Mouse (Mus musculus): ENCODE measurements around the gene Osbpl10. TPM values are rescaled to one million over a fixed set of nuclear protein-coding genes. Genes with fewer than 3 reads are reported as not detected.
A peak's percentile ranks its signal among the peaks of the same experiment; 100 is the strongest.

Osbpl10 gene
- polyA plus RNA-seq, 1 experiment from 2014 or later = 3.6 TPM

GRCm38 (mm10) chr9:115048861-115049260 lies 70.5 kb downstream of the Osbpl10 start:
- Histone ChIP-seq H3K4me3 (replicated peaks) (no peak overlapping the region), H3K4me1 (replicated peaks) (peaks cover 20% of the 10 kb centered on the region), H3K9ac (replicated peaks) (no peak overlapping the region), H3K27me3 (no peaks in the 10 kb centered on the region), H3K27ac (no peak overlapping the region), H3K9me3 (no peaks in the 10 kb centered on the region), H3K36me3 (no peaks in the 10 kb centered on the region), H3K4me2 (no peak overlapping the region)
- ATAC-seq (ENCODE audit: insufficient number of reproducible peaks, insufficient read depth, low FRiP score, low TSS enrichment, low read depth) = no peak
- 65% methylated on average over 7 of the region's 7 CpGs for WGBS

DNA sequence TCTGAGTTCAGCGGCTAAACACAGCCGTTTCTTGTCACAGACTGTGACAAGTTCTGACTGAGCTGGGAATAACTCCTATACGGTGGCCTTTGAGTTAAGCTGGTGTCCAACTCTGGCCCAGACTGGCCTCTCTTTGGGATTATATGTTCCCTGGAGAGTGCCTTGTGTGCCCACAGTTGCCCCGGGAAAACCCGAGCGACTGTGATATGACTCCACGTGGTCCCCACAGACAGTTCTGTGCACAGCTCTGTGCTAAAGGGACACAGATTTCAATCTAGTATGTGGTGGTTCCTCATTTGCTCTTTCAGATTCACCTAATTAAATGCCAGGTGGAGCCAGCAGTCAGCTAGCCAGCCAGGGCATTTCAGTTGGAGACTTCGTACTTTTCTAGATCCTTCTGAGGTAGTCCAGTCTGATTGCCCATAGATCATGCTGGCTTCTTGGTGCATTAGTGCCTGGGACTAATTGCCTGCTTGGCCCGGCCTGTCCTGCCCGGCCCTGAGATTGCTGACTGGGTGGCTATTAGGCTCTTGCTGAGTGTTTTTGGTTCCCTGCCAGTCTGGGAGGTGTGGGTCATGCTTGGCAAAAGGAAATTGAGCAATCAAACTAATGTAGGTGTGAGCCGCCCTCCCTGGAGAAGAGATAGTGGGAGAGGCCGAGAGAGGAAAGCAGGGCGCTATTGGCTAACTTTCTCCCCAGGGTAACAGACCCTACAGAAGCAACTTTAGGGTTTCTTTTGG lies 71.8 kb downstream of the Osbpl10 start:
- H3K36me3 ChIP-seq = no peaks in the 10 kb centered on the region
- peaks cover 20% of the 10 kb centered on the region for H3K4me1 ChIP-seq (replicated peaks)
- WGBS = 69% methylated on average over 13 of the region's 13 CpGs
- H3K4me3 ChIP-seq (replicated peaks) = no peak overlapping the region
- H3K27me3 ChIP-seq = no peaks in the 10 kb centered on the region
- no peak overlapping the region; the same call in 1 of the 2 replicates for H3K9ac ChIP-seq (replicated peaks)
- no peak for ATAC-seq (ENCODE audit: insufficient number of reproducible peaks, insufficient read depth, low FRiP score, low TSS enrichment, low read depth)
- H3K27ac ChIP-seq = no peak overlapping the region
- no peak overlapping the region for H3K4me2 ChIP-seq
- no peaks in the 10 kb centered on the region for H3K9me3 ChIP-seq

DNA sequence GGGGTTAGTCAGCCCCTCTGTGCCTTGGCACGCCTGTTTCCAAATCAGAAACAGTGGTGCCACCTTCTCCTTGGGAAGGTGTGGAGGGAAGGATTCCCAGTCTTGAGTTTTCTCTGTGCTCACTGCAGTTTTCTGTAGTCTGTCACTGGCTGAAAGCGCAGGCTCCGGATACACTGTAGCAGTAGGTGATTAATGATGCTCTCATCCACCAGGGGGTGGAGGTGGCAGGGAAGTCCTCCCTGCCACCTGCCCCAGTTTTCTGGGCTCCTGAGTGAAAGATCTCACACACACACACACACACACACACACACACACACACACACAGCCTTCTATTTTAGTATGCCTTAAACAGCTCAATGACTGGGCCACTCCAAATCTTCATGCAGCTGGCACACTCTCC lies 73.6 kb downstream of the Osbpl10 start:
- H3K9me3 ChIP-seq = no peaks in the 10 kb centered on the region
- WGBS = 65% methylated on average over 3 of the region's 3 CpGs
- no peaks in the 10 kb centered on the region for H3K36me3 ChIP-seq
- H3K4me1 ChIP-seq (replicated peaks) = peaks cover 11% of the 10 kb centered on the region; the same call in 1 of the 2 replicates
- no peak overlapping the region for H3K4me2 ChIP-seq
- H3K27me3 ChIP-seq = no peaks in the 10 kb centered on the region
- H3K4me3 ChIP-seq (replicated peaks) = no peak overlapping the region
- no peak for ATAC-seq (ENCODE audit: insufficient number of reproducible peaks, insufficient read depth, low FRiP score, low TSS enrichment, low read depth)
- no peak overlapping the region for H3K27ac ChIP-seq
- H3K9ac ChIP-seq (replicated peaks) = no peak overlapping the region

GRCm38 (mm10) chr9:115053779-115054178 lies 75.4 kb downstream of the Osbpl10 start:
- H3K4me3 ChIP-seq (replicated peaks) = no peak overlapping the region
- ATAC-seq (ENCODE audit: insufficient number of reproducible peaks, insufficient read depth, low FRiP score, low TSS enrichment, low read depth) = no peak
- H3K9ac ChIP-seq (replicated peaks) = no peak overlapping the region
- no peaks in the 10 kb centered on the region for H3K27me3 ChIP-seq
- H3K4me2 ChIP-seq = no peak overlapping the region
- 96% methylated on average over 14 of the region's 14 CpGs for WGBS
- peaks cover 3% of the 10 kb centered on the region; the same call in 1 of the 2 replicates for H3K9me3 ChIP-seq
- no peaks in the 10 kb centered on the region for H3K36me3 ChIP-seq
- H3K4me1 ChIP-seq (replicated peaks) = peaks cover 14% of the 10 kb centered on the region; the same call in 1 of the 2 replicates
- no peak overlapping the region for H3K27ac ChIP-seq

- 86% methylated on average over 8 of the region's 8 CpGs for WGBS
- H3K9ac ChIP-seq (replicated peaks) = no peak overlapping the region
- H3K27ac ChIP-seq = no peak overlapping the region
- H3K27me3 ChIP-seq = no peaks in the 10 kb centered on the region
- no peak overlapping the region for H3K4me2 ChIP-seq
- no peaks in the 10 kb centered on the region for H3K36me3 ChIP-seq
- peaks cover 3% of the 10 kb centered on the region; the same call in 1 of the 2 replicates for H3K9me3 ChIP-seq
- ATAC-seq (ENCODE audit: insufficient number of reproducible peaks, insufficient read depth, low FRiP score, low TSS enrichment, low read depth) = no peak
- no peak overlapping the region for H3K4me3 ChIP-seq (replicated peaks)
- peaks cover 10% of the 10 kb centered on the region; the same call in 1 of the 2 replicates for H3K4me1 ChIP-seq (replicated peaks)
These were observed 76.9 kb downstream of the Osbpl10 start for GRCm38 (mm10) chr9:115055041-115055830.

GRCm38 (mm10) chr9:115058806-115059205 lies 80.4 kb downstream of the Osbpl10 start:
- no peaks in the 10 kb centered on the region for H3K27me3 ChIP-seq
- no peak overlapping the region for H3K27ac ChIP-seq
- peaks cover 3% of the 10 kb centered on the region; the same call in 1 of the 2 replicates for H3K9me3 ChIP-seq
- H3K4me2 ChIP-seq = no peak overlapping the region
- H3K9ac ChIP-seq (replicated peaks) = no peak overlapping the region
- WGBS = 40% methylated on average over 5 of the region's 5 CpGs
- no peaks in the 10 kb centered on the region; the same call in 1 of the 2 replicates for H3K36me3 ChIP-seq
- ATAC-seq (ENCODE audit: insufficient number of reproducible peaks, insufficient read depth, low FRiP score, low TSS enrichment, low read depth) = no peak
- 0 out of 2 replicates have a peak, but pooled peaks cover 4% of the 10 kb centered on the region for H3K4me1 ChIP-seq (replicated peaks)
- no peak overlapping the region for H3K4me3 ChIP-seq (replicated peaks)

- Histone ChIP-seq H3K4me3 (replicated peaks) (no peak overlapping the region), H3K4me2 (no peak overlapping the region), H3K4me1 (replicated peaks) (no peaks in the 10 kb centered on the region), H3K9me3 (peaks cover 5% of the 10 kb centered on the region; the same call in 1 of the 2 replicates), H3K27me3 (no peaks in the 10 kb centered on the region), H3K36me3 (peaks cover 3% of the 10 kb centered on the region), H3K27ac (no peak overlapping the region), H3K9ac (replicated peaks) (no peak overlapping the region)
- ATAC-seq (ENCODE audit: insufficient number of reproducible peaks, insufficient read depth, low FRiP score, low TSS enrichment, low read depth) = no peak
- WGBS = 97% methylated on average over 1 of the region's 1 CpGs
These were observed 86.5 kb downstream of the Osbpl10 start for GRCm38 (mm10) chr9:115064834-115065233.

DNA sequence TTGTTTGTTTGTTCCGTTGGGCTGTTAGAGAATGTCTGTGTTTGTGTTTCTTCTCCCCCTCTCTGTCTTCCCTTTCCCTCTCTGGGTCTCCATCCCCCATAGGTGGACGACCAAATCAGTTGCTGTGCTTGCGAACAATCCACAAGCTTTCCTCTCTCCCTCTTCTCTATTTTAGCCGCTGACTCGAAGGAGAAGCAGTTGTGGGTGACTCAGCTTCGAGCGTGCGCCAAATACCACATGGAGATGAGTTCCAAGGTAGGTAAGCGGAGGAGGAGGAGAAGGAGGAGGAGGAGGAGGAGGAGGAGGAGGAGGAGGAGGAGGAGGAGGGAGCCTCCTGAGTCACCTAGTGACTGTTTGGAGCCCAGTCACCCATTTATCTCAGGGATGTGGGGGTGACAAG lies 88.7 kb downstream of the Osbpl10 start:
- Histone ChIP-seq H3K4me2 (no peak overlapping the region), H3K4me3 (replicated peaks) (no peak overlapping the region), H3K9me3 (peaks cover 5% of the 10 kb centered on the region; the same call in 1 of the 2 replicates), H3K9ac (replicated peaks) (no peak overlapping the region), H3K27me3 (no peaks in the 10 kb centered on the region), H3K27ac (no peak overlapping the region), H3K36me3 (peaks cover 3% of the 10 kb centered on the region), H3K4me1 (replicated peaks) (no peaks in the 10 kb centered on the region)
- ATAC-seq (ENCODE audit: insufficient number of reproducible peaks, insufficient read depth, low FRiP score, low TSS enrichment, low read depth) = no peak
- 75% methylated on average over 9 of the region's 9 CpGs for WGBS

GRCm38 (mm10) chr9:115075191-115075590 lies 96.8 kb downstream of the Osbpl10 start:
- Histone ChIP-seq H3K9me3 (peaks cover 11% of the 10 kb centered on the region), H3K27me3 (no peaks in the 10 kb centered on the region), H3K27ac (no peak overlapping the region), H3K4me1 (replicated peaks) (no peaks in the 10 kb centered on the region), H3K4me3 (replicated peaks) (no peak overlapping the region), H3K4me2 (no peak overlapping the region), H3K9ac (replicated peaks) (no peak overlapping the region), H3K36me3 (no peaks in the 10 kb centered on the region)
- WGBS = 91% methylated on average over 4 of the region's 4 CpGs
- no peak for ATAC-seq (ENCODE audit: insufficient number of reproducible peaks, insufficient read depth, low FRiP score, low TSS enrichment, low read depth)

DNA sequence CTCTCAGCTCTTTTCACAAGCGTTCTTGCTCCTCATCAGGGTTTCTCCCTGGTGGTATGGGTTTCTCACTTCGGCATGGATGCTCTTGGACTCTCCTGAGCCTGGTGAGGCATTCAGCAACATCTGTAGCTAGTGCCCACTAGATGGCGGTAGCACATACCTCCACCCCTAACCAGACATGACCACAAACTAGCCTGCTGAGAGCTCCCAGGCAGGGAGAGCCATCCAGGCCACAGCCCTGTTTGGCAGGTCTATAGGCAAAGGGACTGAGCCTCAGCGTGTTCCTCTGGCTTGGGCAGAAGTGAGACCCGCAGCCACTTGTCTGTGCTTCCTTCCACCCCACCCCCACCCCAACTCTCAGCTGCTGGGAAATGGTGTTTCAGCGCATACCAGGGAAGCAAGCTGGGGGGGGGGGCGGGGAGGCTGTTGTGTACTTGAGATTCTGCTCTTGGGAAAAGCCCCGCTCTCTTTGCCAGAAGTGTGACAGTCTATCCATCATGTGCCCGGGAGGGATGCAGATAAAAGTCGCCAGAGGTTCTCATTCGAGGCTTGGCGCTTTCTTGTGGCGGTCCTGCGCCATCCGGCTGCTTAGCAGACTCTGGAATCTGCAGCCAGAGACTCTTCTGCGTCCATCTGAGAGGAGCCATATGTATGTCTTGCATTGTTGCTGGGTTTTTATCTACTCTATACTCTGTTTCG lies 110.1 kb downstream of the Osbpl10 start:
- Histone ChIP-seq H3K4me2 (peak overlapping the region; percentile 13; the same call in 1 of the 2 replicates), H3K9ac (replicated peaks) (no peak overlapping the region)
- peak; percentile 87 for ATAC-seq (ENCODE audit: insufficient number of reproducible peaks, insufficient read depth, low FRiP score, low TSS enrichment, low read depth)

DNA sequence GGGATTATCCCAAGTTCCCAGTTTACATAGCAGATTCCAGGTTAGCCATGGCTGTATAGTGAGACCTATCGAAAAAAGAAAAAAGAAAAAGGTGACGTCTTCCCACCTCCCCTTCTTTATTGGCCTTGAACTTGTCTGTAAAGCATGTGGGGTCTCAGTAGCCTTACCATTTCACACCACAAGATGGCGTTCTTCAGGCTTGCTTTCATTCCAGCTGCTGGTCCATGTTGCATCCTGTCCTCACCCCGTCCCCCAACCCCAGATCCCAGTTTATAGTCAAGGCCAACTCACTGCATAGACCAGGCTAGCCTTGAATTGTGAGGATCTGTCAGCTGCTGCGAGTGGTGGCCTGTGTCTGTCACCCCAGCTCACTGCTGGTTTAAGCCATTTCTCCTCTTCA lies 111.3 kb downstream of the Osbpl10 start:
- H3K27ac ChIP-seq = no peak overlapping the region
- peaks cover 9% of the 10 kb centered on the region for H3K4me1 ChIP-seq (replicated peaks)
- 0 out of 2 replicates have a peak, but pooled peaks cover 6% of the 10 kb centered on the region for H3K9me3 ChIP-seq
- no peak overlapping the region for H3K4me2 ChIP-seq
- H3K9ac ChIP-seq (replicated peaks) = no peak overlapping the region
- no peak for ATAC-seq (ENCODE audit: insufficient number of reproducible peaks, insufficient read depth, low FRiP score, low TSS enrichment, low read depth)
- H3K27me3 ChIP-seq = no peaks in the 10 kb centered on the region
- no peak overlapping the region for H3K4me3 ChIP-seq (replicated peaks)
- WGBS = 77% methylated on average over 5 of the region's 5 CpGs
- peaks cover 6% of the 10 kb centered on the region; the same call in 1 of the 2 replicates for H3K36me3 ChIP-seq

More for the DNA sequence above, 110.1 kb downstream of the Osbpl10 start:
- peak overlapping the region; percentile 20; the same call in 1 of the 2 replicates for H3K27ac ChIP-seq
- H3K36me3 ChIP-seq = peaks cover 6% of the 10 kb centered on the region; the same call in 1 of the 2 replicates
- 0 out of 2 replicates have a peak, but pooled peaks cover 6% of the 10 kb centered on the region for H3K9me3 ChIP-seq
- 40% methylated on average over 17 of the region's 17 CpGs for WGBS
- H3K4me3 ChIP-seq (replicated peaks) = no peak overlapping the region
- H3K27me3 ChIP-seq = no peaks in the 10 kb centered on the region
- H3K4me1 ChIP-seq (replicated peaks) = peaks cover 9% of the 10 kb centered on the region

Measured in limb, embryonic 12.5 days (tissue).